Mouse (Mus musculus): Measurements from ENCODE around the gene Rpl7l1. TPM values are rescaled to one million over a fixed set of nuclear protein-coding genes. Genes with fewer than 3 reads are reported as not detected.

The Rpl7l1 gene
- polyA plus RNA-seq, 1 experiment from 2014 or later: 196 TPM

DNA sequence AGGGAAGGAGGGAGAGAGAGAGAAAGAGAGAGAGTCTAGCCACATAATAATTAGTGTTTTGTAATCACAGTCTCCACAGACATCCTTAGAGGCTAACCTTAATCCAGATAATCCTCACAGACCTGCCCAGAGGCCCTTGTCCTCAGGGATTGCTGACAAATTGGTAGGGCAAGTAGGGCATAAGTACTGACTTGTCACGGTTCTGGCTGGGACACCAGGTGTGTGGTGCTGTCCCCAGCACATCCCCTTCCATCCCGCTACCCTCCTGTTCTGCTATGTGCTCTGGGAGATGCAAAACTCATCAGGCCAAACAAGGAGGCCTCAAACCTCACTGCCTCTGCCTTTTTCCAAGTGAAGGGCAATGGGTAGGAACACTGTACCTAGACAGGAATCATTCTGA, 37.0 kb downstream of the Rpl7l1 start:
- Histone ChIP-seq H3K4me3 (ENCODE audit: low read depth, low read length) (no peak overlapping the region), H3K27me3 (ENCODE audit: control insufficient read depth, insufficient read depth, low read length) (no peaks in the 10 kb centered on the region), H3K4me1 (ENCODE audit: control insufficient read depth, insufficient read depth, low read length) (no peaks in the 10 kb centered on the region), H3K9me3 (ENCODE audit: control insufficient read depth, low read length) (no peaks in the 10 kb centered on the region; the same call in 1 of the 2 replicates), H3K9ac (ENCODE audit: low read length) (no peak overlapping the region), H3K4me2 (ENCODE audit: low read depth, severe bottlenecking) (no peak overlapping the region), H3K27ac (replicated peaks; ENCODE audit: low read depth, low read length) (no peak overlapping the region), H3K36me3 (ENCODE audit: control insufficient read depth, insufficient read depth, low read length) (peaks cover 2% of the 10 kb centered on the region; the same call in 1 of the 2 replicates)
- no peak for DNase-seq (ENCODE audit: low spot score)
- ATAC-seq (ENCODE audit: insufficient number of reproducible peaks, low FRiP score, low TSS enrichment, low read depth): no peak
- 75% methylated on average over 2 of the region's 2 CpGs for WGBS

DNA sequence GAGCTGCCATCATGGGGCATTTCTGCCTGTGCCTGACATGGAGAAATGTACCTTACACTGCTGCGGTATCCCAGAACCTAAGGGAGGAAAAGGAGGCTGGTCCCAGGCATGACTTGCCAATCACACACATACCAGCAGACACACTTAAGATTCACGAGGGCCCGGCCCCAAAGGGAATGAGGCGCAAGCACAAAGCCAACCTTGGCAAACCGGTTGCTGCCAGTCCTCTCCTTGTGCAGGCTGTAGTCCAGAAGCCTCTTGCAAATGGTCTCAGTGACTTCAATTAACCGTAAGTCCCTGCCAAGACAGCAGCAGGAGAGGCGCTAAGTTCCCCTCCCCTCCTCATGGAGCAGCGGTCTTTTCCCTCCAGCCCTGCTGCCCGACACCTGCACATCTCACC, 39.5 kb downstream of the Rpl7l1 start:
- DNase-seq (ENCODE audit: low spot score) (no peak), ATAC-seq (ENCODE audit: insufficient number of reproducible peaks, low FRiP score, low TSS enrichment, low read depth) (no peak)
- 88% methylated on average over 9 of the region's 9 CpGs for WGBS
- Histone ChIP-seq H3K27me3 (ENCODE audit: control insufficient read depth, insufficient read depth, low read length) (no peaks in the 10 kb centered on the region), H3K9me3 (ENCODE audit: control insufficient read depth, low read length) (no peaks in the 10 kb centered on the region), H3K4me3 (ENCODE audit: low read depth, low read length) (no peak overlapping the region), H3K4me2 (ENCODE audit: low read depth, severe bottlenecking) (no peak overlapping the region), H3K27ac (replicated peaks; ENCODE audit: low read depth, low read length) (no peak overlapping the region), H3K4me1 (ENCODE audit: control insufficient read depth, insufficient read depth, low read length) (no peaks in the 10 kb centered on the region), H3K9ac (ENCODE audit: low read length) (no peak overlapping the region), H3K36me3 (ENCODE audit: control insufficient read depth, insufficient read depth, low read length) (peaks cover 2% of the 10 kb centered on the region; the same call in 1 of the 2 replicates)

- no peak for ATAC-seq (ENCODE audit: insufficient number of reproducible peaks, low FRiP score, low TSS enrichment, low read depth)
- WGBS: 93% methylated on average over 6 of the region's 6 CpGs
- DNase-seq (ENCODE audit: low spot score): no peak
These were observed 41.2 kb downstream of the Rpl7l1 start for GRCm38 (mm10) chr17:46741305-46741704.

GRCm38 (mm10) chr17:46736160-46736559, 46.3 kb downstream of the Rpl7l1 start:
- Histone ChIP-seq H3K4me2 (ENCODE audit: low read depth, severe bottlenecking) (no peak overlapping the region), H3K27ac (replicated peaks; ENCODE audit: low read depth, low read length) (no peak overlapping the region), H3K36me3 (ENCODE audit: control insufficient read depth, insufficient read depth, low read length) (no peaks in the 10 kb centered on the region), H3K9ac (ENCODE audit: low read length) (no peak overlapping the region), H3K9me3 (ENCODE audit: control insufficient read depth, low read length) (no peaks in the 10 kb centered on the region), H3K4me3 (ENCODE audit: low read depth, low read length) (no peak overlapping the region), H3K27me3 (ENCODE audit: control insufficient read depth, insufficient read depth, low read length) (no peaks in the 10 kb centered on the region), H3K4me1 (ENCODE audit: control insufficient read depth, insufficient read depth, low read length) (no peaks in the 10 kb centered on the region)
- no peak for ATAC-seq (ENCODE audit: insufficient number of reproducible peaks, low FRiP score, low TSS enrichment, low read depth)
- WGBS: 54% methylated on average over 9 of the region's 10 CpGs
- DNase-seq (ENCODE audit: low spot score): peak; percentile 40

More at GRCm38 (mm10) chr17:46741305-46741704, 41.2 kb downstream of the Rpl7l1 start:
- H3K9ac ChIP-seq (ENCODE audit: low read length): no peak overlapping the region
- H3K4me1 ChIP-seq (ENCODE audit: control insufficient read depth, insufficient read depth, low read length): no peaks in the 10 kb centered on the region
- H3K4me3 ChIP-seq (ENCODE audit: low read depth, low read length): no peak overlapping the region
- no peaks in the 10 kb centered on the region for H3K27me3 ChIP-seq (ENCODE audit: control insufficient read depth, insufficient read depth, low read length)
- H3K27ac ChIP-seq (replicated peaks; ENCODE audit: low read depth, low read length): no peak overlapping the region
- peaks cover 2% of the 10 kb centered on the region; the same call in 1 of the 2 replicates for H3K36me3 ChIP-seq (ENCODE audit: control insufficient read depth, insufficient read depth, low read length)
- no peak overlapping the region for H3K4me2 ChIP-seq (ENCODE audit: low read depth, severe bottlenecking)
- H3K9me3 ChIP-seq (ENCODE audit: control insufficient read depth, low read length): no peaks in the 10 kb centered on the region

- no peak overlapping the region for H3K4me3 ChIP-seq (ENCODE audit: low read depth, low read length)
- H3K36me3 ChIP-seq (ENCODE audit: control insufficient read depth, insufficient read depth, low read length): no peaks in the 10 kb centered on the region
- no peak overlapping the region for H3K9ac ChIP-seq (ENCODE audit: low read length)
- ATAC-seq (ENCODE audit: insufficient number of reproducible peaks, low FRiP score, low TSS enrichment, low read depth): no peak
- no peak overlapping the region for H3K27ac ChIP-seq (replicated peaks; ENCODE audit: low read depth, low read length)
- no peak for DNase-seq (ENCODE audit: low spot score)
- 93% methylated on average over 7 of the region's 7 CpGs for whole genome bisulfite sequencing
- H3K4me1 ChIP-seq (ENCODE audit: control insufficient read depth, insufficient read depth, low read length): no peaks in the 10 kb centered on the region
- H3K4me2 ChIP-seq (ENCODE audit: low read depth, severe bottlenecking): no peak overlapping the region
- H3K27me3 ChIP-seq (ENCODE audit: control insufficient read depth, insufficient read depth, low read length): no peaks in the 10 kb centered on the region
- no peaks in the 10 kb centered on the region for H3K9me3 ChIP-seq (ENCODE audit: control insufficient read depth, low read length)
These were observed 47.2 kb downstream of the Rpl7l1 start for GRCm38 (mm10) chr17:46735287-46735686.

DNA sequence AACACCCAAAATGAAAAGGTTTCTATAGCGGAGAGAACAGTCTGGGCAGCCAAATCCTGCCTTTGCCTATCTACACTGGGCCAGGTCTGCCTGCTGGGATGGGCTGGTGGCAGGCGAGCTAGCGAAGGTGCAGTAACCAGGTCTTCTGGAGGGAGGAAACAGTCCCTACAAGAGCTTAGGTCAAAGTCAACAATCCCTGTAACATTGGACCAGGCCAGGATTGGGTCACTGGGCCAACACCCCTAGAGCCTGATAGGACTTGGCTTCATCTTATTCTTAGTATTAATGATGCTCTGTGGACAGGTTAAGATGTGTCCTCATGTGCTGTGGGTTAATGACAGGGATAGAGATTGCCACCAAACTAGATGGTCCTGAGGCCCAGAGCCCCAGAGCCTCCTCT, 48.4 kb downstream of the Rpl7l1 start:
- H3K9me3 ChIP-seq (ENCODE audit: control insufficient read depth, low read length): no peaks in the 10 kb centered on the region
- no peak overlapping the region for H3K4me2 ChIP-seq (ENCODE audit: low read depth, severe bottlenecking)
- no peaks in the 10 kb centered on the region for H3K4me1 ChIP-seq (ENCODE audit: control insufficient read depth, insufficient read depth, low read length)
- ATAC-seq (ENCODE audit: insufficient number of reproducible peaks, low FRiP score, low TSS enrichment, low read depth): no peak
- no peak overlapping the region for H3K9ac ChIP-seq (ENCODE audit: low read length)
- no peaks in the 10 kb centered on the region for H3K36me3 ChIP-seq (ENCODE audit: control insufficient read depth, insufficient read depth, low read length)
- no peak overlapping the region for H3K4me3 ChIP-seq (ENCODE audit: low read depth, low read length)
- H3K27ac ChIP-seq (replicated peaks; ENCODE audit: low read depth, low read length): no peak overlapping the region
- 87% methylated on average over 3 of the region's 3 CpGs for WGBS
- no peak for DNase-seq (ENCODE audit: low spot score)
- peaks cover 5% of the 10 kb centered on the region for H3K27me3 ChIP-seq (ENCODE audit: control insufficient read depth, insufficient read depth, low read length)

DNA sequence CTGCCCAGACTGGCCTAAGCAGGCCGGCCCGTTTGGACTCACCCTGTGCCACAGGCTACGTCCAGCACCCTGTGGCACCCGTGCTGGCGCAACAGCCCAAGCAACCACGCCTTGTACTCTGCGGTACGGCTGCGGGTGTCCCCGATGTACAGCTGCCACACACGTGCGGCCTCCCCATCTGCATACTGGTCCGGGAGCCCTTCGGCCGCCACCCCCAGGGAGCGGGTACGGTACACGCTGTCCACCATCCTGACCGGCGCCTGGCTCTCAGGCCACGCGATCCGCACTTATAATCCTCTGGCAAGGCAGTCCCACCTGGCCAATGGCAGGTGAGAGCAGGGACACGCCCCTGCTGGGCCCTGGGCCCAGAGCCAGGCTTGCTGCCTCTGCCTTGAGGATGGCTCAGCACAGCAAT, 53.6 kb downstream of the Rpl7l1 start, which contains the start of gene Gnmt:
TSS of gene Gnmt (minus strand) at position 265 of the 415 bp plus-strand sequence.
- 17% methylated on average over 24 of the region's 24 CpGs for WGBS
- Histone ChIP-seq H3K4me2 (ENCODE audit: low read depth, severe bottlenecking) (peak within 1 kb of the TSS; percentile 31), H3K4me1 (ENCODE audit: control insufficient read depth, insufficient read depth, low read length) (0 out of 2 replicates have a peak, but pooled peaks cover 6% of the 10 kb centered on the region), H3K27ac (replicated peaks; ENCODE audit: low read depth, low read length) (no peak within 1 kb of the TSS), H3K9ac (ENCODE audit: low read length) (no peak within 1 kb of the TSS; the same call in 1 of the 2 replicates), H3K36me3 (ENCODE audit: control insufficient read depth, insufficient read depth, low read length) (0 out of 2 replicates have a peak, but pooled peaks cover 2% of the 10 kb centered on the region), H3K4me3 (ENCODE audit: low read depth, low read length) (no peak within 1 kb of the TSS), H3K9me3 (ENCODE audit: control insufficient read depth, low read length) (no peaks in the 10 kb centered on the region), H3K27me3 (ENCODE audit: control insufficient read depth, insufficient read depth, low read length) (peaks cover 12% of the 10 kb centered on the region)
- ATAC-seq (ENCODE audit: insufficient number of reproducible peaks, low FRiP score, low TSS enrichment, low read depth): no peak
- no peak for DNase-seq (ENCODE audit: low spot score)

DNA sequence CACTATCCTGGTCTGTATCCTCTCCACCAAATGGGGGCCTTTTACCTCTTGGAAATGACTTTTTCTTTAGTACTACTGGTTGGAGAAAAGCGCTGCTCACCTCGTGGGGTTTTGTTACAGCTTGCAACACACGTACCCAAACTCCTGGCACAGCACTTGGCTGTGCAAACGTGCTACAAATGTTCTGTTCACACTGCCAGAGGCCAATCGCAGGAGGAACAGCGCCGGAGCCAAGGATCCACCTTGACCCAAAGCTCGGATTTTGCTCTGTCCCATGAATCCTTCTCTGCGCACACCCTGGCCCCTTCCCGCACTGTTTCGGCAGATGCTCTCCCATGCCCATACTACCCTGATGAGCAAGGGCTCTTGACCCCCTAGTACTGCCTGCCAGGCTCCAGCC, 54.0 kb downstream of the Rpl7l1 start:
- no peak for ATAC-seq (ENCODE audit: insufficient number of reproducible peaks, low FRiP score, low TSS enrichment, low read depth)

DNA sequence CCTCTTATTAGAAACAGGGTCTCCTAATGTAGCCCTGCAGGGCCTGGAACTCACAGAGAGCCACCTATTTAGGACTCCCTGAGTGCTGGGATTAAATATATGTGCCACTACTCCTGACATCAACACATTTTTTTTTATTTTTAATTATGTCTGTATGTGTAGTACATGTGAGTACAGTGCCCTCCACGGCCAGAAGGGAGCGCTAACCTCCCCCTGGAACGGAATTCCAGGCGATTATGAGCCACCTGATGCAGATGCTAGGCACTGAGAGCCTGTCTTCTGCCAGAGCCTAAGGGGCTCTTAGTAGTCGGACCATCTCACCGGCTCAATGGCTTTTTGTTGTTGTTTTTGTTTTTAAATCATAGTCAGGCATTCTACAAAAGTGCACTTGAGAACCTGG, 54.5 kb downstream of the Rpl7l1 start:
- no peak overlapping the region for H3K9ac ChIP-seq (ENCODE audit: low read length)
- peaks cover 2% of the 10 kb centered on the region; the same call in 1 of the 2 replicates for H3K36me3 ChIP-seq (ENCODE audit: control insufficient read depth, insufficient read depth, low read length)
- H3K4me2 ChIP-seq (ENCODE audit: low read depth, severe bottlenecking): no peak overlapping the region
- 0 out of 2 replicates have a peak, but pooled peaks cover 6% of the 10 kb centered on the region for H3K4me1 ChIP-seq (ENCODE audit: control insufficient read depth, insufficient read depth, low read length)
- 39% methylated on average over 6 of the region's 6 CpGs for WGBS
- ATAC-seq (ENCODE audit: insufficient number of reproducible peaks, low FRiP score, low TSS enrichment, low read depth) (no peak), DNase-seq (ENCODE audit: low spot score) (peak; percentile 60)
- H3K9me3 ChIP-seq (ENCODE audit: control insufficient read depth, low read length): no peaks in the 10 kb centered on the region
- no peak overlapping the region for H3K4me3 ChIP-seq (ENCODE audit: low read depth, low read length)
- H3K27me3 ChIP-seq (ENCODE audit: control insufficient read depth, insufficient read depth, low read length): peaks cover 12% of the 10 kb centered on the region
- no peak overlapping the region for H3K27ac ChIP-seq (replicated peaks; ENCODE audit: low read depth, low read length)

More for the DNA sequence above, 54.0 kb downstream of the Rpl7l1 start:
- no peaks in the 10 kb centered on the region for H3K9me3 ChIP-seq (ENCODE audit: control insufficient read depth, low read length)
- WGBS: 45% methylated on average over 11 of the region's 11 CpGs
- no peak overlapping the region for H3K27ac ChIP-seq (replicated peaks; ENCODE audit: low read depth, low read length)
- 0 out of 2 replicates have a peak, but pooled peaks cover 6% of the 10 kb centered on the region for H3K4me1 ChIP-seq (ENCODE audit: control insufficient read depth, insufficient read depth, low read length)
- H3K9ac ChIP-seq (ENCODE audit: low read length): no peak overlapping the region
- peaks cover 12% of the 10 kb centered on the region for H3K27me3 ChIP-seq (ENCODE audit: control insufficient read depth, insufficient read depth, low read length)
- peak overlapping the region; percentile 31; the same call in 1 of the 2 replicates for H3K4me2 ChIP-seq (ENCODE audit: low read depth, severe bottlenecking)
- peaks cover 2% of the 10 kb centered on the region; the same call in 1 of the 2 replicates for H3K36me3 ChIP-seq (ENCODE audit: control insufficient read depth, insufficient read depth, low read length)
- no peak overlapping the region for H3K4me3 ChIP-seq (ENCODE audit: low read depth, low read length)
- no peak for DNase-seq (ENCODE audit: low spot score)
